Mouse (Mus musculus) midbrain, embryonic 10.5 days (tissue): ENCODE results near the gene Ogdh. TPM values are rescaled to one million over a fixed set of nuclear protein-coding genes. Genes with fewer than 3 reads are reported as not detected.
A peak's percentile ranks its signal among the peaks of the same experiment; 100 is the strongest.

Experiments
- DNase-seq: peaks from one replicate; pipeline ENCODE4 v3.0.0-alpha.2; 2017; ENCODE audit warnings: low spot score
- H3K27ac ChIP-seq: fragments of 300-500 bp; sonication (generic); replicated peaks from 2 replicates; pipeline ENCODE4 v1.5.1; 2016; ENCODE audit warnings: mild to moderate bottlenecking
- H3K27me3 ChIP-seq: fragments of 300-500 bp; sonication (generic); 2 replicates; pipeline ENCODE4 v1.6.1; 2016; ENCODE audit warnings: low read depth, mild to moderate bottlenecking; ENCODE audit not compliant: poor library complexity, severe bottlenecking
- H3K36me3 ChIP-seq: fragments of 300-500 bp; sonication (generic); 2 replicates; pipeline ENCODE4 v1.6.1; 2016; ENCODE audit warnings: mild to moderate bottlenecking, moderate library complexity
- H3K4me1 ChIP-seq: fragments of 300-500 bp; sonication (generic); 2 replicates; pipeline ENCODE4 v1.6.1; 2016
- H3K4me3 ChIP-seq: fragments of 300-500 bp; sonication (generic); 2 replicates; pipeline ENCODE4 v1.5.1; 2016; ENCODE audit warnings: mild to moderate bottlenecking, moderate library complexity
- H3K9me3 ChIP-seq: fragments of 300-500 bp; sonication (generic); replicated peaks from 2 replicates; pipeline ENCODE4 v1.6.1; 2016; ENCODE audit warnings: mild to moderate bottlenecking
- WGBS: fragments of 180-500 bp; shearing (Covaris S2); methylation state at CpG from one replicate; pipeline ENCODE4 v1.1.7; 2016; 5-methylcytosine and 5-hydroxymethylcytosine counted together
- polyA plus RNA-seq: library from polyadenylated mRNA; unstranded; fragments of >200 nt; fragmentation: Nextera tagmentation; extraction: Ambion mirVana; gene quantifications from 2 replicates; pipeline ENCODE4 v1.2.1, GENCODE M21; 2016

Ogdh gene
- polyA plus RNA-seq, 1 experiment from 2014 or later: 107 TPM

GRCm38 (mm10) chr11:6388726-6389413 lies 97.4 kb downstream of the Ogdh start, which contains the start of gene Zmiz2:
Gene Zmiz2 (plus strand): TSS chr11:6389074.
- peak; percentile 96 for DNase-seq
- peak within 1 kb of the TSS; percentile 96 for H3K4me3 ChIP-seq
- H3K36me3 ChIP-seq: peaks cover 25% of the 10 kb centered on the region
- peaks cover 30% of the 10 kb centered on the region for H3K4me1 ChIP-seq
- WGBS: 10% methylated on average over 39 of the region's 60 CpGs
- H3K9me3 ChIP-seq: no peaks in the 10 kb centered on the region
- H3K27me3 ChIP-seq: no peaks in the 10 kb centered on the region
- peak within 1 kb of the TSS; percentile 95 for H3K27ac ChIP-seq

- H3K4me3 ChIP-seq: peak overlapping the region; percentile 96
- H3K27ac ChIP-seq: peak overlapping the region; percentile 95
- no peaks in the 10 kb centered on the region for H3K9me3 ChIP-seq
- under 1% methylated on average over 43 of the region's 43 CpGs for WGBS
- peak; percentile 50 for DNase-seq
- peaks cover 30% of the 10 kb centered on the region for H3K4me1 ChIP-seq
- no peaks in the 10 kb centered on the region for H3K27me3 ChIP-seq
- peaks cover 32% of the 10 kb centered on the region for H3K36me3 ChIP-seq
These were observed 98.1 kb downstream of the Ogdh start for GRCm38 (mm10) chr11:6389483-6389921.

- no peak for DNase-seq
These were observed 99.1 kb downstream of the Ogdh start for GRCm38 (mm10) chr11:6390376-6391053.

GRCm38 (mm10) chr11:6391516-6392276 lies 100.3 kb downstream of the Ogdh start:
- no peak for DNase-seq
- WGBS: 89% methylated on average over 8 of the region's 8 CpGs
- Histone ChIP-seq H3K4me1 (peaks cover 39% of the 10 kb centered on the region), H3K4me3 (no peak overlapping the region), H3K36me3 (peaks cover 54% of the 10 kb centered on the region), H3K9me3 (no peaks in the 10 kb centered on the region), H3K27me3 (no peaks in the 10 kb centered on the region), H3K27ac (no peak overlapping the region)

More at GRCm38 (mm10) chr11:6390376-6391053, 99.1 kb downstream of the Ogdh start:
- peaks cover 42% of the 10 kb centered on the region for H3K36me3 ChIP-seq
- H3K27ac ChIP-seq: peak overlapping the region; percentile 95; the same call in 1 of the 2 replicates
- peak overlapping the region; percentile 96 for H3K4me3 ChIP-seq
- peaks cover 37% of the 10 kb centered on the region for H3K4me1 ChIP-seq
- 90% methylated on average over 8 of the region's 8 CpGs for WGBS
- H3K9me3 ChIP-seq: no peaks in the 10 kb centered on the region
- H3K27me3 ChIP-seq: no peaks in the 10 kb centered on the region

GRCm38 (mm10) chr11:6392857-6393256 lies 101.4 kb downstream of the Ogdh start:
- H3K27ac ChIP-seq: no peak overlapping the region
- H3K9me3 ChIP-seq: no peaks in the 10 kb centered on the region
- H3K36me3 ChIP-seq: peaks cover 65% of the 10 kb centered on the region
- peaks cover 39% of the 10 kb centered on the region for H3K4me1 ChIP-seq
- WGBS: 91% methylated on average over 6 of the region's 6 CpGs
- H3K27me3 ChIP-seq: no peaks in the 10 kb centered on the region
- no peak overlapping the region for H3K4me3 ChIP-seq
- no peak for DNase-seq

GRCm38 (mm10) chr11:6393866-6394265 lies 102.4 kb downstream of the Ogdh start:
- no peak for DNase-seq
- H3K9me3 ChIP-seq: no peaks in the 10 kb centered on the region
- WGBS: 78% methylated on average over 1 of the region's 1 CpGs
- H3K4me3 ChIP-seq: no peak overlapping the region
- peaks cover 36% of the 10 kb centered on the region for H3K4me1 ChIP-seq
- peaks cover 75% of the 10 kb centered on the region for H3K36me3 ChIP-seq
- H3K27ac ChIP-seq: no peak overlapping the region
- H3K27me3 ChIP-seq: no peaks in the 10 kb centered on the region

- peaks cover 92% of the 10 kb centered on the region for H3K36me3 ChIP-seq
- 82% methylated on average over 5 of the region's 5 CpGs for WGBS
- H3K4me3 ChIP-seq: no peak overlapping the region
- H3K9me3 ChIP-seq: no peaks in the 10 kb centered on the region
- no peak for DNase-seq
- no peak overlapping the region for H3K27ac ChIP-seq
- no peaks in the 10 kb centered on the region for H3K27me3 ChIP-seq
- H3K4me1 ChIP-seq: peaks cover 23% of the 10 kb centered on the region
These were observed 104.1 kb downstream of the Ogdh start for GRCm38 (mm10) chr11:6395565-6395964.

GRCm38 (mm10) chr11:6398141-6398540 lies 106.7 kb downstream of the Ogdh start:
- Histone ChIP-seq H3K27me3 (no peaks in the 10 kb centered on the region), H3K9me3 (no peaks in the 10 kb centered on the region), H3K4me1 (peaks cover 9% of the 10 kb centered on the region), H3K36me3 (peaks cover 95% of the 10 kb centered on the region), H3K4me3 (no peak overlapping the region), H3K27ac (no peak overlapping the region)
- 96% methylated on average over 10 of the region's 10 CpGs for WGBS
- DNase-seq: no peak

GRCm38 (mm10) chr11:6402515-6403510 lies 111.4 kb downstream of the Ogdh start:
- Histone ChIP-seq H3K27ac (no peak overlapping the region), H3K36me3 (peaks cover 91% of the 10 kb centered on the region), H3K9me3 (no peaks in the 10 kb centered on the region), H3K27me3 (no peaks in the 10 kb centered on the region), H3K4me3 (no peak overlapping the region), H3K4me1 (peaks cover 13% of the 10 kb centered on the region)
- 88% methylated on average over 19 of the region's 19 CpGs for whole genome bisulfite sequencing
- peak; percentile 57 for DNase-seq

GRCm38 (mm10) chr11:6403830-6404405 lies 112.5 kb downstream of the Ogdh start:
- no peak for DNase-seq
- no peak overlapping the region for H3K27ac ChIP-seq
- no peak overlapping the region for H3K4me3 ChIP-seq
- H3K36me3 ChIP-seq: peaks cover 80% of the 10 kb centered on the region
- H3K4me1 ChIP-seq: peaks cover 13% of the 10 kb centered on the region
- no peaks in the 10 kb centered on the region for H3K9me3 ChIP-seq
- 95% methylated on average over 5 of the region's 5 CpGs for WGBS
- H3K27me3 ChIP-seq: no peaks in the 10 kb centered on the region

GRCm38 (mm10) chr11:6404699-6405566 lies 113.5 kb downstream of the Ogdh start:
- DNase-seq: no peak
- Histone ChIP-seq H3K36me3 (peaks cover 69% of the 10 kb centered on the region), H3K27me3 (no peaks in the 10 kb centered on the region), H3K27ac (no peak overlapping the region), H3K9me3 (no peaks in the 10 kb centered on the region), H3K4me3 (no peak overlapping the region), H3K4me1 (peaks cover 13% of the 10 kb centered on the region)
- WGBS: 90% methylated on average over 9 of the region's 9 CpGs
